Mouse (Mus musculus) G1E (cell line): ENCODE data around the gene Gnao1. TPM values are rescaled to one million over a fixed set of nuclear protein-coding genes. Genes with fewer than 3 reads are reported as not detected.

Experiments used
- ATAC-seq: 2 replicates; pipeline ENCODE4 v1.8.0; 2016; ENCODE audit warnings: mild to moderate bottlenecking; ENCODE audit not compliant: insufficient number of reproducible peaks, poor library complexity, low FRiP score, severe bottlenecking; ENCODE audit errors: extremely low read depth
- DNase-seq: peaks from one replicate; pipeline ENCODE4 v3.0.0; 2012; ENCODE audit warnings: low spot score
- H3K27me3 ChIP-seq: 2 replicates; pipeline ENCODE4 v1.6.1; 2012; ENCODE audit warnings: mild to moderate bottlenecking, low read length, inconsistent platforms; ENCODE audit not compliant: insufficient read depth
- H3K36me3 ChIP-seq: replicated peaks from 2 replicates; pipeline ENCODE3; 2012; ENCODE audit warnings: mild to moderate bottlenecking, inconsistent platforms
- H3K4me1 ChIP-seq: 2 replicates; pipeline ENCODE4 v1.6.1; 2012; ENCODE audit warnings: low read depth, low read length, inconsistent platforms, mixed read lengths; ENCODE audit not compliant: insufficient read depth
- H3K4me3 ChIP-seq: 2 replicates; pipeline ENCODE4 v1.5.1; 2012; ENCODE audit warnings: low read depth, mild to moderate bottlenecking, inconsistent platforms, low read length, moderate library complexity, mixed read lengths
- H3K9me3 ChIP-seq: replicated peaks from 2 replicates; pipeline ENCODE4 v1.6.1; 2012; ENCODE audit warnings: inconsistent platforms
- CTCF ChIP-seq: IDR thresholded peaks from 2 replicates; pipeline ENCODE4 v1.5.1; 2012; ENCODE audit warnings: low read depth, low read length, inconsistent platforms, mixed read lengths
- GATA1 ChIP-seq: IDR thresholded peaks from 2 replicates; pipeline ENCODE4 v1.6.1; 2012; ENCODE audit warnings: borderline replicate concordance, low read length, inconsistent platforms, mixed read lengths
- GATA2 ChIP-seq: IDR thresholded peaks from 2 replicates; pipeline ENCODE4 v1.6.1; 2012; ENCODE audit warnings: low read depth, low read length, inconsistent platforms, borderline replicate concordance
- POLR2AphosphoS5 ChIP-seq: IDR thresholded peaks from 2 replicates; pipeline ENCODE4 v1.6.1; 2012; ENCODE audit warnings: low read depth, low read length, inconsistent platforms; ENCODE audit not compliant: insufficient replicate concordance
- TAL1 ChIP-seq: conservative IDR thresholded peaks from 2 replicates; pipeline ENCODE4 v1.6.1; 2012; ENCODE audit warnings: low read depth, low read length, inconsistent platforms, mixed read lengths
- polyA plus RNA-seq: library from polyadenylated mRNA; stranded (reverse); fragments of >175 nt; gene quantifications from 2 replicates; pipeline ENCODE4 v1.2.3, GENCODE M21; 2012
- total RNA-seq, 2 experiments: library from RNA; stranded (forward) in 1 of 2; stranded (reverse) in 1 of 2; fragments of 200-1000 nt in 1 of 2; fragments of >200 nt in 1 of 2; fragmentation: Nextera tagmentation in 1 of 2; gene quantifications; 2 replicates each; pipeline ENCODE4 v1.2.3; 2014 to 2017

Gene Gnao1
- total and polyA plus RNA-seq, 3 experiments: 0.27 TPM; not detected in 2

DNA sequence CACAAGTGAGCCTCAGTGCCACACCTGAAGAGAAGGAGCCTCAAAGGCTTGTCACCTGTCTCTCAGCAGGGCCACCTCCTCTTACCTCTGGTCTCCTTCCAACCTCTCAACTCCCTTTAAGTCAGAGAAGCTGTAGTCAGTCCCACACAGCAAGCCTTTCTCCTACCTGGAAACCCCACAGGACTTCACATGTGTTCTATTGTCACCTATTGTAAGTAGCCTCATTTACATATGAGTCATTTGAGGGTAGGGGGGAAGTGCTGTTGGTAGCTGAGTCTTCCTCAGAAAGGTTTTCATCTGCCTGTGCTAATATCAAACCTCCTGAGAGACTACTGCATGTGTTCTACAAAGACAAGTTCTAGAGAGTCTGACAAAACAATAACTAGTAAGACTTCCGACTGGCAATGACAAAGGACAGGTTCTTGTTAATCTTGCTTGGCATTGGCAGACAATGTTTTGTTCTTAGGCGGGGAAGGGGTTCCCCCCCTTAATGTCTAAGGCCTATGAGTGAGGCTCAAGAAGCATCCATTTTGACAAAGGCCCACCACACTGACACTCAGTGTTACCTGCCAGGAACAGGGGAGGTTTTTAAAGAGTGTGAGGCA, 200.4 kb downstream of the Gnao1 start:
- Histone ChIP-seq H3K4me1 (peaks cover 42% of the 10 kb centered on the region), H3K9me3 (no peaks in the 10 kb centered on the region), H3K27me3 (no peaks in the 10 kb centered on the region), H3K36me3 (peaks cover 51% of the 10 kb centered on the region), H3K4me3 (peak overlapping the region; percentile 25; the same call in 1 of the 2 replicates)
- DNase-seq (peak; percentile 8), ATAC-seq (no peak)
- TF ChIP-seq GATA2 (no peak), GATA1 (no peak), CTCF (no peak), POLR2AphosphoS5 (no peak), TAL1 (no peak)

DNA sequence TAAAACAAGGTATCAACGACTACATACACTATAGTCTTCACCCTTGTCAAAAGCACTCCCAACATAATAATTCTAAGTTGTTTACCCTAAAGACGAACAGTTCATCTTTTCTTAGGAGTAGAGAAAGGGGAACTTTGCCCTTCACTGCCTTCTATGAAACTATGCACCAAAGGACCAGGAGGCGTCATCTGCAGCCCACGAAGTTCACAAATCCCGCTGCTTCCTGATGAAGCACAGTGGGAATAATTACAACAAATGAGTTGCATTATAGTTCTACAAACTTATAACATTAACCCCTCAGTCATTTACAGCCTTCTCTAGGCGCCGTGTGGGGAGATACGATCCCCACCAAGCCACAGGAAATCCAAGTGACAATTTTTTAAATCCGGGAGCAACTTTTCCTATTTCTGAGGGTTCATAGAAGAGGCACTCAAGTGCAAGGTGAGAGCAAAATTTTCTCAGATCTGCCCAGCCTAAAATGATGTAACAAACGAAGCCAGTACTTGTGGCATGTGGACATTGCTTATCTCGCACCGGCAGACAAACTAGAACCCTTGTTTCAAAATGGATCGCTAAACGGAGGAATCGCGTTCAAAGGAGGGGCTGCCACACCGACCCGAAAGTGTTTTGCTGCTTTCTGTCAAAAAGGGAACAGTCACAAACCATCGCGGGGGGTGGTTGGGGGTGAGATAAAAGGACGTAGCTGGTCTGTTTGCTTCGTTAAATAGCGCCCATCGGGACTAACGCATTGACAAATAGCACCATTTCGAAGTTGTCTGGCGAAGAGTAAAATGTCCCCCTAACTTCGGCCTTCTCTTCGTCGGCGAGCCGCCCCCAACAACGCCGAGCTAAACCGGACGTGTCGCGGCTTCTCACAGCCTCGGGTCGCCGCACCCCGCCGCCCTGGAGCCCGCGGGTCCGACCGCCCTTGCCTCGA, 201.6 kb downstream of the Gnao1 start:
- Histone ChIP-seq H3K36me3 (peaks cover 44% of the 10 kb centered on the region), H3K27me3 (no peaks in the 10 kb centered on the region), H3K4me3 (peak overlapping the region; percentile 87), H3K9me3 (no peaks in the 10 kb centered on the region), H3K4me1 (peaks cover 42% of the 10 kb centered on the region)
- ATAC-seq (peak; percentile 32; the same call in 1 of the 2 replicates), DNase-seq (peak; percentile 41)
- peak; percentile 42; the same call in 1 of the 2 replicates for TF ChIP-seq TAL1
- TF ChIP-seq POLR2AphosphoS5: no peak

DNA sequence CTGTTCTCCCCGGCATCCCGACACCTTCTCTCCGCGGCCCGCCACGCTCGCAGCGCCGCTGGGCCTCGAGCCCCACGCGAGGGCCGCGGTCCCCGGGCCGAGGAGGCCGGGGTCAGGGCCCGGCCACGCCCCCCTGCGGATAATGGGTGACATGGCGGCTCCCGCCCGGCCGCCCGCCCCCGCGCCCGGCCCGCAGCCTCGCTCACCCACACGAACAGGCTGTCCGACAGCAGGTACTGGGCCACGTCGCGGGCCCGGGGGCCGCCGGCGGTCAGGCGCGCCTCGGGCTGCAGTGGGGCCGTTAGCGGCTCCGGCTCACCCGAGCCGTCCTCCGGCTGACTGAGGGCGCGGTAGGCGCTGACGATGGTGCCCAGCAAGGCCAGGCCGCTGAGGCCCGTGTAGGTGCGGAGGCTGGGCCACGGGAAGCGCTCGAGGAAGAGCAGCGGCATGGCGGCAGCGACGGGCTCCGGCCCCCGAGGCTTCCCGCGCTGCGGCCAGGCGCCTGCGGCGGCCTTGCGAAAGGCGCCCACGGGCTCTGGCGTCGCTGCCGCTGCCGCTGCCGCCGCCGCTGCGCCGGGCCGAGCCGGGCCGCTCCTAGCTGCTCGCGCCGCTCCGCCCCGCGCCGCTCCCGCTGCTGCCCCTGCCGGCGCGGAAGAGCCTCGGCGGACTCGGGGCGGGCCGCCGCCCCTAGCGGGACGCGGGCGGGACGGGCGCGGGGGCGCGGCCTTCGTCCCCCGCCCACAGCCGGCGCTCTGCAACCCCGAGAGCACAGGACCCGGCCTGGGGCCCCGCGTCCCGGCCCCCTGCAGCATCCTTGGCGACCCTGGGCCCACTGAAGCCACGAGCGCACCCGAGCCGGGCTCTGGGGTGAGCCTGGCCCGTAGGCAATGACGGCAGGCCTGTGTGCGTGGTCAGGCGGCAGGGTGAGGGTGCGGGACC, 202.5 kb downstream of the Gnao1 start, which contains the start of gene Amfr:
TSS of gene Amfr (minus strand) at position 830 of the 939 bp plus-strand sequence.
- no peak for TF ChIP-seq GATA2
- TF ChIP-seq GATA1: no peak
- TF ChIP-seq CTCF: no peak
- TF ChIP-seq POLR2AphosphoS5: no peak
- TF ChIP-seq TAL1: no peak
- H3K27me3 ChIP-seq: no peaks in the 10 kb centered on the region
- DNase-seq: peak; percentile 80
- peaks cover 42% of the 10 kb centered on the region for H3K4me1 ChIP-seq
- peak within 1 kb of the TSS; percentile 87 for H3K4me3 ChIP-seq
- ATAC-seq: no peak
- no peaks in the 10 kb centered on the region for H3K9me3 ChIP-seq
- H3K36me3 ChIP-seq: peaks cover 39% of the 10 kb centered on the region

DNA sequence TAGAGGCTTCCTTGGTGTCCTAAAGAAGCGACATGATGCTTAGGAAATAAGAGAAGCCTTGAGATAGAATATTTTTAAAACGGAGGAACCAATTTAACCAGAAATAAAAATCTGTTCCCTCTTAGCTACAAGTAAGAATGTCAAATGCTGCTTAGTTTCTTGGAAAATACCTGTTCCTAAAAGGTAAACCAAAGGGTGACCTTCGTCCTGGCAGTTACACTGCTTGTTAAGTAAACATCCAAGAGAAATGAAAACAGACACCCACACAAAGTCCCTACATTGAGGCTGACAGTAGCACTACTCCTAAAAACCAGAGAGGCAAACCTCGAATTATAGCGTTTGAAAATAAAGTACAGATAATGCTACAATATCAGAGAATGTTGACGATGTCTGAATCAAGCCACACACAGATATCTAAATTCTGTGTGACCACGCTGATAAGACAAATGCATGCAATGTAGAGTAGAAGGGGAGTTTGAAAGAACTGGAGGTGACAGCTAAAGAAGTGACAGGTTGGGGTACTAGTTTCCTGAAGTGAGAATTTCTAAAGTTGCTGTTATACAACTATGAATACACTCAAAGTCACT, 203.4 kb downstream of the Gnao1 start:
- peaks cover 37% of the 10 kb centered on the region for H3K4me1 ChIP-seq
- no peak for ATAC-seq

More for the DNA sequence above, 203.4 kb downstream of the Gnao1 start:
- no peak for TF ChIP-seq GATA1
- TF ChIP-seq CTCF: no peak
- TF ChIP-seq GATA2: no peak
- no peak for TF ChIP-seq TAL1
- TF ChIP-seq POLR2AphosphoS5: no peak
- Histone ChIP-seq H3K4me3 (peak overlapping the region; percentile 87), H3K27me3 (no peaks in the 10 kb centered on the region), H3K36me3 (peaks cover 33% of the 10 kb centered on the region), H3K9me3 (no peaks in the 10 kb centered on the region)
- no peak for DNase-seq

Other genes with a start within 250 kb of the Gnao1 start
- gene Amfr, start 202.9 kb downstream of the Gnao1 start, total RNA-seq (2014; fragmentation: Nextera tagmentation): 35.7 and 65.9 TPM in 2 replicates
- gene Amfr, start 202.9 kb downstream of the Gnao1 start, total RNA-seq (2017): 108 and 123 TPM in 2 replicates
- gene Amfr, start 202.9 kb downstream of the Gnao1 start, polyA plus RNA-seq: 20.7 and 26.1 TPM in 2 replicates
- 33.2 and 48.8 TPM in 2 replicates for gene Nudt21, start 227.1 kb downstream of the Gnao1 start, total RNA-seq (2014; fragmentation: Nextera tagmentation)
- 157 and 165 TPM in 2 replicates for gene Nudt21, start 227.1 kb downstream of the Gnao1 start, total RNA-seq (2017)
- 470 and 611 TPM in 2 replicates for gene Nudt21, start 227.1 kb downstream of the Gnao1 start, polyA plus RNA-seq
- 23.9 and 31.9 TPM in 2 replicates for gene Ogfod1, start 227.2 kb downstream of the Gnao1 start, total RNA-seq (2014; fragmentation: Nextera tagmentation)
- 9.8 and 11.7 TPM in 2 replicates for gene Ogfod1, start 227.2 kb downstream of the Gnao1 start, total RNA-seq (2017)
- gene Ogfod1, start 227.2 kb downstream of the Gnao1 start, polyA plus RNA-seq: 7.3 and 9.5 TPM in 2 replicates